Mouse (Mus musculus) ES-E14 (cell line): ENCODE results near the gene Nucks1. TPM values are rescaled to one million over a fixed set of nuclear protein-coding genes. Genes with fewer than 3 reads are reported as not detected.

Source experiments
- DNase-seq: peaks from one replicate; pipeline ENCODE4 v3.0.0-alpha.2; 2013; ENCODE audit warnings: low read depth, low spot score
- H3K27ac ChIP-seq: 2 replicates; pipeline ENCODE4 v1.5.1; 2012; ENCODE audit warnings: low read depth, mild to moderate bottlenecking, low read length, moderate library complexity, mixed read lengths; ENCODE audit not compliant: poor library complexity, insufficient read depth, severe bottlenecking
- H3K36me3 ChIP-seq: 2 replicates; pipeline ENCODE4 v1.6.1; 2012; ENCODE audit warnings: mild to moderate bottlenecking, low read length, moderate library complexity, mixed read lengths; ENCODE audit not compliant: control insufficient read depth, poor library complexity, insufficient read depth, severe bottlenecking
- H3K4me1 ChIP-seq, 2 experiments: fragments of 150-350 bp in 1 of 2; sonication (generic) in 1 of 2; 2 replicates each; pipeline ENCODE4 v1.6.1; 2012; ENCODE audit warnings: low read length in 2 of 2, mild to moderate bottlenecking in 1 of 2, mixed read lengths in 1 of 2; ENCODE audit not compliant: control insufficient read depth in 2 of 2, insufficient read depth in 2 of 2, poor library complexity in 1 of 2
- H3K4me3 ChIP-seq, 2 experiments: fragments of 150-350 bp in 1 of 2; sonication (generic) in 1 of 2; 2 replicates each; pipeline ENCODE4 v1.5.1; 2012; ENCODE audit warnings: low read length in 2 of 2, low read depth in 1 of 2, mild to moderate bottlenecking in 1 of 2, mixed read lengths in 1 of 2; ENCODE audit not compliant: insufficient read depth in 1 of 2, poor library complexity in 1 of 2, severe bottlenecking in 1 of 2
- H3K9ac ChIP-seq: 2 replicates; pipeline ENCODE4 v1.6.1; 2012; ENCODE audit warnings: low read depth, mild to moderate bottlenecking, low read length, mixed read lengths; ENCODE audit not compliant: poor library complexity, insufficient read depth, severe bottlenecking
- H3K9me3 ChIP-seq: fragments of 150-350 bp; sonication (generic); 2 replicates; pipeline ENCODE4 v1.6.1; 2012; ENCODE audit warnings: low read depth, mild to moderate bottlenecking, low read length; ENCODE audit not compliant: control insufficient read depth, insufficient read depth
- CHD2 ChIP-seq: IDR thresholded peaks from 2 replicates; pipeline ENCODE4 v1.6.1; 2014; ENCODE audit warnings: mild to moderate bottlenecking, low read depth, low read length, inconsistent platforms
- HCFC1 ChIP-seq: IDR thresholded peaks from 2 replicates; pipeline ENCODE4 v1.6.1; 2012; ENCODE audit warnings: low read length, inconsistent platforms, borderline replicate concordance; ENCODE audit not compliant: insufficient read depth
- MAFK ChIP-seq: IDR thresholded peaks from 2 replicates; pipeline ENCODE4 v1.6.1; 2014; ENCODE audit warnings: mild to moderate bottlenecking, low read depth, low read length, inconsistent platforms; ENCODE audit not compliant: insufficient read depth
- ZC3H11A ChIP-seq: IDR thresholded peaks from 2 replicates; pipeline ENCODE4 v1.6.1; 2012; ENCODE audit warnings: low read depth, mild to moderate bottlenecking, inconsistent platforms, low read length, borderline replicate concordance
- ZNF384 ChIP-seq: IDR thresholded peaks from 2 replicates; pipeline ENCODE4 v1.6.1; 2012; ENCODE audit warnings: low read depth, low read length, inconsistent platforms
- in situ Hi-C, 2 experiments: fragments of 600-800 bp; cut with MboI; formaldehyde crosslinking; loops; one replicate each; pipeline ENCODE4 v1.15.1; 2025; ENCODE audit warnings: low sequenced_read_pairs in 2 of 2, inconsistent platforms in 1 of 2; ENCODE audit not compliant: unreplicated experiment in 2 of 2
- total RNA-seq: library from RNA; depleted of rRNA; stranded (reverse); fragments of 300-350 nt; gene quantifications from 2 replicates; pipeline ENCODE4 v1.2.3, GENCODE M21; 2012

Gene Nucks1
- total RNA-seq, 1 experiment = 219 TPM

GRCm38 (mm10) chr1:131954242-131954865, 44.0 kb downstream of the Nucks1 start:
- DNase-seq = no peak
- Histone ChIP-seq H3K4me1 (no peaks in the 10 kb centered on the region), H3K27ac (no peak overlapping the region), H3K9me3 (no peaks in the 10 kb centered on the region), H3K36me3 (no peaks in the 10 kb centered on the region), H3K4me3 (no peak overlapping the region), H3K9ac (no peak overlapping the region)
- TF ChIP-seq MAFK = no peak
- TF ChIP-seq ZNF384 = no peak
- no peak for TF ChIP-seq HCFC1
- no peak for TF ChIP-seq ZC3H11A
- TF ChIP-seq CHD2 = no peak
- in situ Hi-C loops = no loop called here

- DNase-seq = no peak
- Histone ChIP-seq H3K36me3 (no peaks in the 10 kb centered on the region), H3K9me3 (no peaks in the 10 kb centered on the region), H3K4me3 (no peak overlapping the region), H3K4me1 (no peaks in the 10 kb centered on the region), H3K27ac (no peak overlapping the region), H3K9ac (no peak overlapping the region)
- no peak for TF ChIP-seq HCFC1
- TF ChIP-seq ZC3H11A = no peak
- TF ChIP-seq MAFK = no peak
- no peak for TF ChIP-seq ZNF384
- in situ Hi-C loops = no loop called here
Observed at GRCm38 (mm10) chr1:131955131-131955757, 44.9 kb downstream of the Nucks1 start.

- H3K9ac ChIP-seq = no peak overlapping the region
- no peak overlapping the region for H3K27ac ChIP-seq
- H3K4me3 ChIP-seq = no peak overlapping the region
- DNase-seq = no peak
- no peaks in the 10 kb centered on the region for H3K9me3 ChIP-seq
- peaks cover 0 to under 1% of the 10 kb centered on the region in 2 experiments; a peak in 1 of 4 replicates for H3K4me1 ChIP-seq
- TF ChIP-seq HCFC1 (no peak), CHD2 (no peak), ZNF384 (no peak), ZC3H11A (no peak), MAFK (no peak)
- no peaks in the 10 kb centered on the region for H3K36me3 ChIP-seq
- in situ Hi-C loops = no loop called here
Observed at GRCm38 (mm10) chr1:131957416-131957815, 47.1 kb downstream of the Nucks1 start.

- no peak overlapping the region for H3K4me3 ChIP-seq
- DNase-seq = no peak
- in situ Hi-C loops = no loop called here
- H3K9me3 ChIP-seq = no peaks in the 10 kb centered on the region
- TF ChIP-seq HCFC1 (no peak), ZC3H11A (no peak), CHD2 (no peak), ZNF384 (no peak), MAFK (no peak)
- peaks cover 0 to 5% of the 10 kb centered on the region in 2 experiments; a peak in 1 of 4 replicates for H3K4me1 ChIP-seq
- H3K9ac ChIP-seq = no peak overlapping the region
- H3K27ac ChIP-seq = no peak overlapping the region
- H3K36me3 ChIP-seq = no peaks in the 10 kb centered on the region
Observed at GRCm38 (mm10) chr1:131961004-131961403, 50.7 kb downstream of the Nucks1 start.
